Mouse (Mus musculus): ENCODE results near the gene Med19.

- no peak for TF ChIP-seq ZC3H11A (IDR thresholded peaks at IDR 0.05; ENCODE audit: borderline replicate concordance, low read depth, low read length)
- no peak for TF ChIP-seq CHD2 (IDR thresholded peaks at IDR 0.05; ENCODE audit: low read depth, low read length)
- no peak for TF ChIP-seq MAFK (IDR thresholded peaks at IDR 0.05; ENCODE audit: insufficient read depth, low read depth, low read length)
- no peak for TF ChIP-seq ZNF384 (IDR thresholded peaks at IDR 0.05; ENCODE audit: low read depth, low read length)
Observed at GRCm38 (mm10) chr2:84679016-84679415, 814 bp downstream of the Med19 start, which contains the start of gene Tmx2.
